Mouse (Mus musculus): ENCODE results near the gene Rnf224.

GRCm38 (mm10) chr2:25236614-25237013, at the start of gene Rnf224:
- TF ChIP-seq CTCF (IDR thresholded peaks at IDR 0.05; ENCODE audit: control insufficient read depth, insufficient read depth, insufficient read length) (no peak), MYOG (IDR thresholded peaks at IDR 0.05; ENCODE audit: control insufficient read depth, extremely low read depth, insufficient read length) (no peak)

All from C2C12 (cell line).